Mouse (Mus musculus) left cerebral cortex, adult 2 months (tissue): ENCODE results near the gene Zpbp2. TPM values are rescaled to one million over a fixed set of nuclear protein-coding genes. Genes with fewer than 3 reads are reported as not detected.

Experiments
- DNase-seq, 2 experiments: peaks; one replicate each; pipeline ENCODE4 v3.0.0; 2021 to 2022; ENCODE audit warnings: low spot score in 2 of 2, mixed read lengths in 1 of 2; ENCODE audit errors: extremely low spot score in 1 of 2
- H3K27ac ChIP-seq: fragments of 200-600 bp; 2 replicates; pipeline ENCODE4 v1.8.1; 2022
- H3K4me3 ChIP-seq: fragments of 200-600 bp; 2 replicates; pipeline ENCODE4 v1.8.1; 2022
- CTCF ChIP-seq: fragments of 200-600 bp; IDR thresholded peaks from 2 replicates; pipeline ENCODE4 v1.8.1; 2022; ENCODE audit warnings: antibody characterized with exemption, mild to moderate bottlenecking, moderate library complexity
- intact Hi-C: fragments of 180-260 bp; cut with DNase I; formaldehyde crosslinking; loops from one replicate; pipeline ENCODE4 v1.15.1; 2025
- total RNA-seq, 2 experiments: library from RNA; stranded (reverse); gene quantifications; 2 replicates each; pipeline ENCODE4 v1.2.3; 2021

The Zpbp2 gene
- total RNA-seq, 2 experiments from 2014 or later: not detected

DNA sequence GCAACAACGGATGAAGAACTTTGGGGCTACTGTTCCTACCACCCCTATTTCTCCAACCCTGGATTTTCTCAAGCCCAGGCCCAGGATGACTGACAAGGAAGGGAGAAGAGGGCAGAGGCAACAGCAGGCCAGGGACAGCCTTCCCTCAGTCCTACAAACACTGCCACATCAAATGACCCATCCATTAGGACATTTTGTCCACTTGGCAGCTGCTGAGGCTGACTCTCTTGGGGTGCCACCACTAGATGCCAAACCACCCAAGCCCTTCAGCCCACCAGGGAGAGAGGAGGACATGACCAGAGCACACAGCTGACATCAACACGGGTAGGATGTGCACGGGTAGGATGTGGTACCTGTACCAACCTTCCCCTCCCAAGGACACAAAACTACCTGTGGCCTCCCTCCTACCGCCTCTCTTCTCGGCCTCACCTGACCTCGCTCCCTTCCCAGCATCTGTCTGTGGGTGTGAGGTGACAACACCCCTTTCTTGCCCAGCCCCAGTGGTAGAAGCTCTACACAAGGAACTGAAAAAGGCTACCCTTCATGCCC, 33.8 kb downstream of the Zpbp2 start:
- TF ChIP-seq CTCF: no peak
- Histone ChIP-seq H3K4me3 (no peak overlapping the region), H3K27ac (no peak overlapping the region)
- no peak for DNase-seq
- intact Hi-C loops: loop anchor here (5.0 kb wide), 1 partner anchor 227 kb away; the partner anchor contains the start of gene Stard3

DNA sequence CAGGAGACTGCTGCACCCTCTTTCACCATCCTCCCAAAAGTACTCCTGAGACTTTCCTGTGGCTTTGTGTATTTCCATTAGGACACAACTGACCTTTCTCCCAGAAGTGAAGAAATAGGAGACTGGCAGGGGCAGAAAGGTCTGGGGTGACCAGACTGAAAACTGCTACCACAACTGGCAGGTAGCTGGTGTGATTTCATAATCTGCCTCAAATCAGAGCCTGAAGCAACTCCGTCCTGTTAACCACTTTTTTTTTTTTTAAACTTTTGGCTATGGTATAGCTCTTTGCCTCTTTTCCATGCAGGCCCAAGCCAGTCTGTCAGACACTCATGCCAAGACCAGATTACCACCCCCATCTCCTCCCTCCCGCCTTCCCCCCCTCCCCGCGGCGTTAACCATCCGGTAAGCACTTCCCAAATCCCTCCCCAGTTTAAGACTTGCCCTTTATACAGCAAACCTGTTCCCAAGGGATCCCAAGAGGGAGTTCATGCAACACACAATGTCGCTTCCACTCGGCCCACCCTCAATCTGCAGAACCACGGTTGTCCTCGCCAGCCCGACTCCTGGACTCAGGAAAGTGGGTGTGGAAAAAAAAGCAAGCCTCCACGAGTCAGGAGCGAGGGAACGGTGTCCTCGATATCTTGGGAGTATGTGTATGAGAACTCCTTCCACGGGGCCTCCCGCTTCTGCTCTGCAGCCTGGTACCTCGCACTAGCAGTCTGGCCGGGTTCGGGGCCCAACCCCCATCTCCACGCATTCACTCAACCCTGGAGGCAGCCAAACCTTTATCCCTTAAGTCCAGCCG, 35.4 kb downstream of the Zpbp2 start:
- H3K4me3 ChIP-seq: peak overlapping the region; percentile 79
- no peak for TF ChIP-seq CTCF
- no peak for DNase-seq
- intact Hi-C loops: loop anchor here (2.0 to 5.0 kb wide), 2 partner anchors 35 to 229 kb away; partner anchors contain the start of genes Stard3 and Zpbp2
- peak overlapping the region; percentile 86 for H3K27ac ChIP-seq

DNA sequence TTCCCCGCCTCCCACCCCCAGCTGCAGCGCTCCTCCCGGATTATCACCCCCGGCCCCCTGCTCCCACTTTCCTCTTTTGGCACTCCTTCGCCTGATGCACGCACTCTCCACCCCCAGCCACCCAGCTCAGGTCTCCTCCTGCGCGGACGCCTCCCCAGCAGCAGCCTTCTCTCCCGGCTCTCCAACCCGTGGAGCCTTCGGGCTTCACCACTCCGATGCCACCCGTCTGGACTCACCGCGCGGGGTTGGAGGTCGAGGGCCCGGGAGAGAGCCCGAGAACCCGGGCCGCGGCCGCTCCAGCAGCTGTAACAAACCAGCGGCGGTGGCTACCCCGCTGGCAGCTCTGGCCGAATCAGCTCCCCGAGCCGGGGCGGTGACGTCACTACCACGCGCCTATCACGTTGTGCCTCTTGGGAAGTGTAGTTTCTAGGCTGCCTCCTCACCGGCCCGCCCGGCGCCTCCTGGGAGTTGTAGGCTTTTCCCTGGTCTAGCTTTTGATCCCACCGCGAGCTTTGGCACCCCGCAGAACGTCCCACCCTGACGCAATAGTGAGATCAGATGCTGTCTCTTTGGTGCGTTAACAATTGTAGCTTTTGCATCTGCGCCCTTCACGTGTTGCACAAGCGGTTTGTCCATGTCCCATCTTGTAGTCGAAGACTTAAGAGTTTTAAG, 36.1 kb downstream of the Zpbp2 start, which contains the start of gene Ormdl3:
Ormdl3 (minus strand) TSS at position 477 of the 672 bp plus-strand sequence.
- peak within 1 kb of the TSS; percentile 79 for H3K4me3 ChIP-seq
- peak; percentile 98 to 99 for DNase-seq
- TF ChIP-seq CTCF: no peak
- H3K27ac ChIP-seq: peak within 1 kb of the TSS; percentile 86
- intact Hi-C loops: loop anchor here (2.0 to 5.0 kb wide), 2 partner anchors 36 to 230 kb away; partner anchors contain the start of genes Stard3 and Zpbp2

DNA sequence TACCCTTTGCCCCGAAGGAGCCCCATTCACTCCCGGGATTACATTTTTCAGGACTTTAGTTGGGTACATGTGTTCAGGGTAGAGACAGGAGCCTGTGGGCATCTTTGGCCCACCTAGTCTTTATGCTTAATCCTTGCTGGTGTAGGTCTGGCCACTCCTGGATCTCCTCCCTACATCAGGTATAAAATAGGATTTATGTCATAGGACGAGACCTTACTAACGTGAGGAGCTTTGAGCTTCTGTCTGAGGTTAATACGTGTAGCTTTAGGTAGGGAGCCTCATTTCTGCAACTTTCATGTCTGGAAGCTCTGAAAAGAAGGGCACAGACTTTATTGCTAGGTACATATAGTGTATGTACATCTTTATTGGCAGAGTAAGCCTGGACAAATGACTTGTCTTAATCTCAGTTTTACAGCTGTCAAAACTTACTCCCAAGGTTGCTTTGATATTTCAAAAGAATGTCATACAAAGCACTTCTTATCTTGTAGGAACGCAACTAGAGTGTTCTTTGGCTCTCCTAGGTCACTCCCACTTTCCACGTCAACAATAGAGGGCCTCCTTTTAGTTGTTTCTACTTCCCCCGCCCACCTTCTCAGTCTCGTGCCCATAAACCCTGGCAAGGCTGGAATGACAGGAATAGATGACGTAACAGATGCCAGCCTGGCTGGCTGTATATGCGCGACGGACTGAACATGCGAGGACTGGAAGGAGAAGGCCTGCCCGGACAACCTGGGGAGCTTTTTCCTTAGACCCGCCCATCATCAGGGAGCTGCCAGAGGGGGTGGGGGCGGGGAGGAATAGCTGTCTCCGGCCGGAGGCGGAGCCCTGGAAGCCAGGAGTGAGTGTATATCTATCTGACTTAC, 37.0 kb downstream of the Zpbp2 start:
- intact Hi-C loops: loop anchor here (2.0 to 5.0 kb wide), 2 partner anchors 37 to 231 kb away; partner anchors contain the start of genes Stard3 and Zpbp2

DNA sequence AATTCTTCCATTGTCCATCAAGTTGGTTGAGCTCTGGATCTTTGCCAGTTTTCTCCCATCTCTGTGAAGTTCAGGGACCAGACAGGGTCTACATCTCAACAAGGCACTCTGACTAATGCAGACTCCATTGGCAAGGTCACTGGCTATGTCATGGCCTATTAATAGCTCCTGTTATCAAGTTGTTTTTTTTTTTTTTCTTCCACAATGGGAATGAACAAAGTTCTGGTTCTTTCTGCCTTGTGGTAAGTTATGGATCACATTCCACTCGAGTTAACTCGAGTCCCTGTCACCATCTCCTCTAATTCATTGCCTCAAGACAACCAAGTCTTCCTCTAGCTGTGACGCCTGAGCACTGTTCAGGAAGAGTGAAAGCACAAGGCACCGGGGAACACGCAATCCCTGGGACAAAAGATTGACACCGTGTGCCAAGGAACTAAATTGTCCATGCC, 38.0 kb downstream of the Zpbp2 start:
- no peak overlapping the region for H3K4me3 ChIP-seq
- DNase-seq: no peak
- no peak for TF ChIP-seq CTCF
- intact Hi-C loops: loop anchor here (5.0 kb wide), 1 partner anchor 232 kb away; the partner anchor contains the start of gene Stard3
- H3K27ac ChIP-seq: no peak overlapping the region

More for the DNA sequence above, 37.0 kb downstream of the Zpbp2 start:
- DNase-seq: peak; percentile 31 to 41
- peak overlapping the region; percentile 86 for H3K27ac ChIP-seq
- TF ChIP-seq CTCF: no peak
- H3K4me3 ChIP-seq: peak overlapping the region; percentile 79

DNA sequence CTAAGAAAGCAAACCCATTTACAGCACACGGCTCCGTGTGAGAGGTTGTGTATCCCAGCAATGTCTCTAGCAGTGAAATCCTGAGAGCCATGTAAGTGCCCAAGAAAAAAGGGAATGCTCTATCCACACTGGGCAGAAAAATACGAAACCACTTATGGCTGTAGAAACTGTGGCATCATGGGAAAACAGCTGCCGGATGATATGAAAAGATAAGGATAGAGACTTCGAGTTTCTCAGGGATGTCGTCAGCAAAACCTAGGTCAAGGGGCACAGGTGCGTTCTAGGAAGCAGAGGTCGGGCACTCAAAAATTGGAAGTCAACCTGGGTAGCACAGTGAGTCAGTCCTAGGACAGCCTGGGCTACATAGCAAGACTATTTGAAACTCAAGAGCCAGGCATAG, 38.4 kb downstream of the Zpbp2 start:
- H3K4me3 ChIP-seq: no peak overlapping the region
- TF ChIP-seq CTCF: no peak
- intact Hi-C loops: loop anchor here (5.0 kb wide), 1 partner anchor 232 kb away; the partner anchor contains the start of gene Stard3
- no peak overlapping the region for H3K27ac ChIP-seq
- DNase-seq: no peak

DNA sequence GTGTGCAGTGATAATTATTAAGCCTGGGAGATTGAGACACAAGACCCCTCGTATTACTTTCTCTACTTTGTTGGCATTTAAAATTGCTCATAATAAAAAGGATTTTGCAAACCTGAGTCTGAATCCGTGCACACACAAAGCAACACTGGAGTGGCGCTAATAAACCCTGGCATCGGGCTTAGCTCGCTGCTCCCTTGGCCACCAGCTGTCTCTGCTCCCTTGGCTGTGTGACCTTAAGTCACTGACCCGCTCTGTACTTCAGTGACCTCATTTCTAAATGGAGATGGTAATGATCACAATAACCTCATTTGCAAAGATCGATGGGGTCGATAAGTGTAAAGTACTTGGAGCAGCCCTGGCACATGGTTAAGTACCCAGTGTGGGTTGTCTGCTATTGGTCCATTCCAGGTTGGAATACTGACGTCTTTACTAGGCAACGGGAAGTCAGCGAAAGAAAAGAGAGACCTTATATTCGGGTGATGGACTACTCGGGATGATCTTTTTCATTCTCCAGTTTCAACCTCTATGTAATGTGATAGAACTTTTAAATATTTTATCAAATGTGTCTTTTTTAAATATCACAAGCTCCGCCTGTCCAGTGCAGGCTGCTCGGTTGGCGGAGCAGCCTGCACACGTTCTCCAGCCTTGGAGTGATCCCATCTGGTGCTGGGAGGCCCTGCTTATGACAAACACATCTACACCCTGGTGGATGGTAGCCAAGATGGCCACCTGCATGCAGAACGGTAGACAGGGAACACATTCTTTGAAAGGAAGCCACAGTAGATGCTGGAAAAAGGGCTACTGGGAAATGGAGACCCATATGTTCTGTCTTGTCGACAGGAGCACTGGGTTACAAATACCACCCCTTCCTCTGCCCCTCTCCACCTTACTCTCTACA, 39.9 kb downstream of the Zpbp2 start:
- intact Hi-C loops: no loop called here
- no peak overlapping the region for H3K4me3 ChIP-seq

DNA sequence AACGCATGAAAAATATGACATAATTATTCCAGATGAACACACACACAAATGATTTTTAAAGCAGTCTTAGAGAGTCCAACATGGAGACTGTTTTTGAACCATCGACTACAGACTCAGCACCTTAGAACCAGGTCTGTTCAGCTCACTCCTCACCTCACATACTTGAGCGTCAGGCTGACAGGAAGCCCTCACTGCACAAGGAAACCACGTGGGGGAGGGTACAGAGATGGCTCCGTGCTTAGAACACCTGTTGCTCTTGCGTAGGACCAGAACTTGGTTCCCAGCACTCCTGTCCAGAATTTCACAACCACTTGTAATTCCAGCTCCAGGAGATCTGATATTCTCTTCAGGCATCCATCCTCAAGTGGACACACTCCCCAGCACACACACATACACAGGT, 44.1 kb downstream of the Zpbp2 start:
- H3K4me3 ChIP-seq: no peak overlapping the region
- intact Hi-C loops: no loop called here
- no peak for DNase-seq
- no peak for TF ChIP-seq CTCF
- H3K27ac ChIP-seq: no peak overlapping the region

More for the DNA sequence above, 39.9 kb downstream of the Zpbp2 start:
- TF ChIP-seq CTCF: no peak
- no peak for DNase-seq
- H3K27ac ChIP-seq: no peak overlapping the region

DNA sequence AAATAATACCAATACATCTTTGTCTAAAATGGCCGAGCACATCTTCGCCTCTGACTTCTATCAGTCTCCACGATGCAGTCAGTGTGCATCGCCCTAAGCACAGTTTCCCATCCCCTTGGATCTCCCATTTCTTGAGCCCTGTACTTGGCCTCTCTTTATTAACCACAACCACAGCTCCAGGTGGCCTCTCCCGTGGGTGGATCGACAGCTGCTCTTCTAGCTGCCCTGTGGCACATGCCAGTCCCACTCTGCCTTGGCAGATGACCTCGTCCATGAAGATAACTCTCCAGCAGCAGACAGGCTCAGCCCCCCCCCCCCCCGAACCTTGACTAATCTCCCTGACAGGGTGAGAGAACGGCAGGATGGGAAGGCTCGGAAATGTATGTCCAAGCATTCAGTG, 44.6 kb downstream of the Zpbp2 start:
- Histone ChIP-seq H3K27ac (no peak overlapping the region), H3K4me3 (no peak overlapping the region)
- intact Hi-C loops: no loop called here
- no peak for TF ChIP-seq CTCF
- DNase-seq: no peak

DNA sequence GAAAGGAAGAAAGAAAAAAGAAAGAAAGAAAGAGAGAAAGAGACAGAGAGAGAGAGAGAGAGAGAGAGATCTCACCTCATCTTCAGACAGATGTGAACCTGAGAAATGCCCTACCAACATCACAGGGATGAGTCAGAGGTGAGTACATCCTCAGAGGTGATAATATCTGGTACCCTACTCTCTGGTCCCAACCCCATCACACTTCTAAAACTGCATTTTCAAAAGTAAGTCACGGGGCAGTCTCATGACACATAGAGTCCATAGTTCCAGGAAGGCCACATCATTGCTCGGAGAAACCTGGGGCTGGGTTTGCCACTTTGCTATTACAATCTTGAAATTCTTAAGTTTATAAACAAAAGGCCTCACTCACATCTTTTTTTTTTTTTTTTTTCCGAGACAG, 45.1 kb downstream of the Zpbp2 start:
- no peak overlapping the region for H3K4me3 ChIP-seq
- no peak for TF ChIP-seq CTCF
- no peak overlapping the region for H3K27ac ChIP-seq
- no peak for DNase-seq
- intact Hi-C loops: no loop called here
